Mouse (Mus musculus): Measurements from ENCODE around the gene Hsd17b14.

Gene Hsd17b14

GRCm38 (mm10) chr7:45529461-45529860 is 25.2 kb upstream of the Hsd17b14 start:
- DNase-seq (ENCODE audit: low read depth, low spot score), result no peak

DNA sequence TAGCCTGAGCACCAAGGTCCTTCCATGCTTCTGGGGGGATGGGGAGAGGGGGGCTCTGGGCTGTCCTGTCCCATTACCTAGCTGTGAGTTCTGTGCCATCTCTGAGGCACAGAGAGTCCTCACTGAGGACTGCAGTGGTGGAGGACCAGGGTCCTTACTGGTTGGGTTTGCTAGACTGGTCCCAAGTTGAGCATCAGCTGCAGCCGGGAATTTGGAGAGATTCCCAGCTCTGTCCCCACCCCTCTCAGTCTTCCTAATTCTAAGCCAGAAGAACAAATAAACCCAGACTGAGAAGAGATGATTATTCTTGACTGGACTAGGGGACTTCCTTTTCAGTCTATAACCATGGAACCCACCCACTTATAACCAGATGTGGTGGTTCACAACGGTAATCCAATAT is 24.1 kb upstream of the Hsd17b14 start:
- DNase-seq (ENCODE audit: low read depth, low spot score), result no peak

- no peak for DNase-seq (ENCODE audit: low read depth, low spot score)
Measured at GRCm38 (mm10) chr7:45535676-45536075, 19.0 kb upstream of the Hsd17b14 start.

DNA sequence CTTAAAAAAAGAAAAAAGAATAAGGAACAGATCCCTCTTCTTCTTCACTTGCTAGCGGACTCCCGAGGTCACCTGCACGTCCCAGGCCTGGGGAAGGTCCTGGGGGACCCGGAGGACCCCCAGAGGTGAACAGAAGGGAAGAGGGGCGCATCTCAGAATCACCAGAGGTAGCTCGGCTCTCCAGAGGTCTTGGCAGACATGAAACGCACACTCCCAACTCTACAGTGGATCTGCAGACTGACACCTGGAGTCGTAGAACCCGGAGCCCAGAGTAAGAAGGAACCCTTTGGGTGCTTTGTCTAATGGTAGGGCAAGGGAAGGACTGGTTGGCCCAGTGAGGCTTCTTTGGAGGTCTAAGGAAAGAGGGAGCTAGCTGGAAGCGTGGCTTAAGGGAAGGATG is 17.1 kb upstream of the Hsd17b14 start:
- DNase-seq (ENCODE audit: low read depth, low spot score), result no peak

- peak; percentile 53 for DNase-seq (ENCODE audit: low read depth, low spot score)
Measured at GRCm38 (mm10) chr7:45538163-45539041, 16.3 kb upstream of the Hsd17b14 start.

DNA sequence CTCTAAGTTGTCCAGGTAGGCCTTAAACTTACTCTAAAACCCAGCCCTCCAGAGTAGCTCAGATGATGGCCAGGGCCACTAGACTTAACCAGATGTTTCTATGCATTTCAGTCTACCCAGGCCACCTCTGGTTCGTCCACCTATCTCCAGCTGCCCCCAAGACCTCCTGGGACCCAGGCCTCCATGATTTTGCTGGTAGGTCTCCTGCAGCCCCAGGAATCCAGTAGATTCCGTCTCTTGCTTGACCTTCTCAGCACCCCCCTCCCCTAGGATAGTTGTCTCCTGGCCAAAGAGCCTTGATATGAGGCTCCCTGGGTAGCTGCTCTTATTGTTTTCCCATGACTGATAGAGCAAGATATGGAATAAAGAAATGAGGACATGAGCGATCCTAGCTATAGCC is 15.6 kb upstream of the Hsd17b14 start:
- no peak for DNase-seq (ENCODE audit: low read depth, low spot score)

GRCm38 (mm10) chr7:45540213-45540612 is 14.5 kb upstream of the Hsd17b14 start:
- DNase-seq (ENCODE audit: low read depth, low spot score), result no peak

DNA sequence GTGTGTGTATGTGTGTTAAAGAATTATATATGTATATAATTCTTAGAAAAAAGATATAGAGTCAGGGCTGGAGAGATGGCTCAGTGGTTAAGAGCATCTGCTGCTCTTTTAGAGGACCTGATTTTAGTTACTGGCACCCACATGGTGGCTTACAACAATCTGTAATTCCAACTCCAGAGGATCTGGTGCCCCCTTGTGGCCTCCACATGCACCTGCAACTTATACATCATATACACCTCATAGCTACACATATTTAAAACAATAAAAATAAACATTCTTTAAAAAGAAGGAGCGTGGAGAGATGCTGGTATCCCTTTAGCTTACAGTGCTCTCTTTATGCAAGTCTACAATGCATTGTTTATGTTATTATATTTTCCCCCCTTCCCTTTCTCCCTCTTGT is 10.2 kb upstream of the Hsd17b14 start:
- no peak for DNase-seq (ENCODE audit: low read depth, low spot score)

DNA sequence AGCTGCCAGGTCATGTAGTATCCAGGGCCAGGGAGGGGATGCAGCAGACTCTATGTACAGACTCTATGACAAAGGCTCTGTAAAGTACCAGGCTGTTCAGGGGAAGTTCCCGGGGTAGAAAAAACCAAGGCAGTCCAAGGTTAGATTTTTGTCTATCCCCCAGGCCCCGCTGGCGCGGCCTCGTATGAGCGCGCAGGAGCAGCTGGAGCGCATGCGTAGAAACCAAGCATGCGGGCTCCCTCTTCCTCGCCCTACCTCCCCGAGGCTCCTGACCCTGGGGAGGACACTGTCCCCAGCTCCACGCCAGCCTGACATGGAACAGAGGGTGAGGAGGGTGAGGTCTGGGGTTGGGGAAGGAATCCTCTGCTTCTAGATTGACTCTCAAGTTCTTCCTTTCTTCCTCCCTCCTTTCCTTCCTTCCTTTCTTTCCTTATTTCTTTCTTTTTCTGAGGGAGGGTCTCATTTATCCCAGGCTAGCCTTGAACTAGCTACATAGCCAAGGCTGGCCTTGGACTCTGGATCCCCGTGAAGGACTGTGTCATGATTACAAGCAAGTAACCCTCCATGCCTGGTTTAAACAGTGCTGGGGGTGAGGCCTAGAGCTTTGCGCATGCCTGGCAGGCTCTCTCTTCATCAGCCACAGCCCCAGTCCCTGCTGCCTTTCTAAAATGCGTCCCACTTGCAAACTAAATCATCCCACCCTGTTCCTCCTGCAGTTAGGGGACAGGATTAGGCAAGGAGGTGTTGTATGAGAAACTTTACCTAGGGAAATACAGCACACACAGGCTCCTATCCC is 4.9 kb upstream of the Hsd17b14 start:
- DNase-seq (ENCODE audit: low read depth, low spot score), result no peak

DNA sequence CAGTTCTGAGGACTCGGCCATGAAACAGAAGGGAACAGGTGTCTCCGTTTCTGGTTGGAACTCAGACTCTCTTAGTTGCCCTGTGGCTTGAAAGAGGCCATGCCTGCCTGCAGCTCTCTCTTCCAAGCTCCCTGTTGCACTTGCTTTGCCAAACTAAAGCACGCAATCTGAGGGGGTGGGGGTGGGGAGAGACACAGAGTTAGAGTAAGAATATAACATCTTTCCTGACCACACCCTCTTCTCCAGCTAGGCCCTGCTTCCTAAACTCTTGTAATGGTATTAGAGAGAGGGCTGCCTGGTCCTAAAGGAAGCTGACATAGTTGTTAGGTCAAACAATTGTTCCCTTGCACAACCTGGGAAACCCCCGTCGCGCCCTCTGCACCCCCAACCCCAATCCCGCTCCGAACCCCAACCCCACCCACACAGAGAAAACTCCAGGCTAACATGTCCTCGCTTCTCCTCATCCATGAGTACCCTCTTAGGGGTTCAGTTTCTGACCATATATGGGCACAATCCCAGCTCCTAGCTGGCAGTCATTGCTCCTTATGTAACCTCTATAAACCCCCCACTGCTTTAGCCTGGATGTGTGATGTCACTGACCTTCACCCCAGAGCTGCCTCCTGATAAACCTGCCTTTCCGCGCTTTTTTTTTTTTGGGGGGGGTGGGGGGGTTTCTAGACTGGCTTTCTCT is 3.7 kb upstream of the Hsd17b14 start:
- no peak for DNase-seq (ENCODE audit: low read depth, low spot score)

DNA sequence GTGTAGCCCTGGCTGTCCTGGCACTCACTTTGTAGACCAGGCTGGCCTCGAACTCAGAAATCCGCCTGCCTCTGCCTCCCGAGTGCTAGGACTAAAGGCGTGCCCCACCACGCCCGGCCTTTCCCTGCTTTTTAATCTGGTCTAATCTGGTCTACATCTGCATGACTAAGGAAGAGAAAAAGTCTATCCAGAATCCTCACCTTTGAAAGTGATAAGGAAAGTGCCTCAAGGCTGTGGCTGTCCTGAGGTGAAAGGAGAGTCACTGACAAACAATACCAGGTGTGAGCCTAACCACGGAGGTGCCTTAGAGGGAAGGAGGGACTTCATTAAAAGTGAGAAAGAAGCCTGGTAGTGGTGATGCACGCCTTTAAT is 3.2 kb upstream of the Hsd17b14 start:
- no peak for DNase-seq (ENCODE audit: low read depth, low spot score)

DNA sequence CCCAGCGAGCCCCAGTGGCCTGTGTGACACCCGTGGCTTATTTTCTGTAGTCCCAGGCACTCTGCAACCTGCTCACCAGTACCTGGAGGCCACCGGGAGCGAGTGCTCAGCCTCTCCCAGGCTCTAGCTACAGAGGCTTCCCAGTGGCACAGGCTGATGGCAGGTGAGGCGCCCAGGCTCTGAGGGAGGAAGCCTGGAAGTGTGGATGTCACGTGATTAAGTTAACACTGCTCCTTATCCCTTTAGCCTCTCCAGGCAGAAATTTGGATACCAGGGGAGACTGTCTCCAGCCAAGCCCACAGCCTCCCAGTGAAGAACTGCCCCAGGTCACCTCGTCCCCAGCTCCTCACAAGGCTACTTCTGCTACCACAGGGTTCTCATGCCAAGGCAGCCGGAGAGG is 1.2 kb upstream of the Hsd17b14 start:
- no peak for DNase-seq (ENCODE audit: low read depth, low spot score)

DNA sequence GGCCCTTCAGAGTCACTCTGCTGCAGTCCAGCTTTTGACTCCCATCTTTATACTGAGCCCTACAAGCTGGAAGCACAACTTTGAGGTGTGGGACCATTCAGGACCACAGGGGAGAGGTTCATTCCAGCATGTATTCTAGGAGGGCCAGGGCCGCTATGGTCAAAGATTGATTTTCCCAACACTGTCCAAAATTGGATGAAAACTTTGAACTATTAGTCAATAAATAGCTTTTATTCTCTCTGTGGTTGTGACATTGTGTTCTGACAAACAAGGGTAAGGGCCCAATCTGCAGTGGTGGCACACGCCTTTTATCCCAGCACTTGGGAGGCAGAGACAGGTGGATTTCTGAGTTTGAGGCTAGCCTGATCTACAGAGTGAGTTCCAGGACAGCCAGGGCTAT is 703 bp upstream of the Hsd17b14 start:
- DNase-seq (ENCODE audit: low read depth, low spot score), result no peak

DNA sequence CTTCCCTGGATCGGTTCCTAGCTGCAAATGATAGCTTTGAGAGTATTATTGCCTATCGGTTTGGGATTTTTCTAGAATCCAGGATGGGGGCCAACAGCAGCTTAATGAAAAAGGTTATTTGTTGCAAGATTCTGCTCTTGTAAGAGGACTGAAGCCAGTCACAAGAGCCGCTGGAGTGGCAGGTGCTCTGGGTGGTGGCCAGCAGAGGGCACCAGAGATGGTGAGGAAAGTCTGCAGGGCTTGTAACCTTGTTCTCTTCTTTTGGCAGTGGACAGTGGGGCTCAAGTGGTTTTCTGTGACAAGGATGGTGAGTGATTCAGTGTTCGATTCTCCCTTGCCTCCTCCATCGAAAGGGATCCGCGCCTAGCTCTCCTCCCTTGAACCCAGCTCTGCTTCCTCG is 1.1 kb downstream of the Hsd17b14 start:
- DNase-seq (ENCODE audit: low read depth, low spot score), result no peak

- no peak for DNase-seq (ENCODE audit: low read depth, low spot score)
Measured at GRCm38 (mm10) chr7:45558907-45559306, 4.2 kb downstream of the Hsd17b14 start.

- no peak for DNase-seq (ENCODE audit: low read depth, low spot score)
Measured at GRCm38 (mm10) chr7:45560241-45560640, 5.5 kb downstream of the Hsd17b14 start.

DNA sequence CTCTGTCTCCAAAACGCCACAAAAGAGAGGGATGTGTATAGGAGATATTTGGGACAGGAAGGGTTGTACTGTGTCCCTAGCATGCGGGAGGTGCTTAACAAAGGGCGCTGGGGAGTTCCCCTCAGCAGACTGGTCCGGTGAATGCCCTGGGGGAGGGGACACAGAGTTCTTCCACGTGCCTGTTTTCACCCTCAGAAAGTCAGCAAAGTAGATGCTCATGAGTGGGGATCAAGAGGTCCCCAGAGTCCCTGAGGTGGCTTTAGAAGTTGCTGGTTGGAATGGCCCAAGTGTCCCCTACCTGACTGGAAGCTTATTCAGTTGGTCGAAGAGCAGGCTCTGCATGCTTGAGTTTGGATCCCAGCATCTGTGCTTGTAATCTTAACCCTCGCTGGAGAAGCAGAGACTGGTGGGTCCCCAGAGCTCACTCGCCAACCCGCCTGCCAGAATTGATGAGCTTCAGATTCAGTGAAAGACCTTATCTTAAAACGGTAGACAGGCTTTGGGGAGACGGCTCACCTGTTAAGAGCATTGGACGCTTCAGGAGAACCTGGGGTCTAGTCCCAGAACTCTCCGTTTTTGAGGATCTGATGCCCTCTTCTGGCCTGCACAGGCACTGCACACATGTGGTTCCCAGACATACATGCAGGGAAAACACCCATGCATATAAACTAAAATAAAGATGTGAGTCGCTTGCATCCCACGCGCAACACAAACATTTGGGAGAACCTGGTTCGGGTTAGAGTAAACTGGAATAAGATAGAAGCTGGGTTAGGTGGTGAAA is 6.3 kb downstream of the Hsd17b14 start:
- DNase-seq (ENCODE audit: low read depth, low spot score), result no peak

DNA sequence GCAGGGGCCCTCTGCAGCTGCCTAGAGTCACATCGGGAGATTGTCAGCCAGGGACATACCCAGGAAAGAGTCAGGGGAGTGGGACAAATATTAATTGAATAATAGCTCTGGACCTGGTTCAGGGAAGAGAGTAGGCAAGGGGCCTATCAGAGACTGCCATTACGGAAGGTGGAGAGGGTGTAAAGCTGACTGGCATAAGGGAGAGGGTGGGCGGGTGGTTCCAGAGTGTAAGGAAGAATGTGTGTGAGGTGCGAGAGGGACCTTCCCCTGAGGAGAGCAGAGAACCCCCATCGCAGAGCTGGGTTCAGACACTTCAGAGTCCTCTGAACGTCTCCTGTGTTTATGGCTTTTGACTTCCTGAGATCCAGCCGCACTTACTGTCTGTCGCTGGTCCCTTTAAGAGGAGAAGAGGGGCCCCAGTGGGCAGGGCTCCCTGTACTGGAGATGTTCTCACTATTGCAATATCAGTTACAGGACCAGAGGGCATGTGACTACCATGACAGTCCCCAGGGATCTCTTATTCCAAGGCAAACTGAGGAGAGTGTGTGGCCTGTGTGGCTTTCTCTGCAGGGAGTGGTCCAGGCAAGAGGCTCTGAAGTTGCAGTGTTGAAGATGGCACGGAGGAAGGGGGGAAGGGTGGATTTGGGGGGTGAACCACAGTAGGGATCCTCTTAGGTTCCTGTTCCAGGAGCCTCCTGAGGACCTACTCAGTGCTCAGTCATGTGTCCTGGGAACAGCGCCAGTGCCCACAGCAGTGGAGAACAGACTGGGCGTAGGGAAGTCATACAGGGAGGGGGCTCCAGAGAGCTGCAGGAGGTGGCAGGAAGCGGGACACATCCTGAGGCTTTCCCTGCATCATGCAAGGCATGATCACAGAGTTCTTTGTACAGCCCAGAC is 7.2 kb downstream of the Hsd17b14 start:
- no peak for DNase-seq (ENCODE audit: low read depth, low spot score)

GRCm38 (mm10) chr7:45564811-45565210 is 10.1 kb downstream of the Hsd17b14 start:
- DNase-seq (ENCODE audit: low read depth, low spot score), result no peak

DNA sequence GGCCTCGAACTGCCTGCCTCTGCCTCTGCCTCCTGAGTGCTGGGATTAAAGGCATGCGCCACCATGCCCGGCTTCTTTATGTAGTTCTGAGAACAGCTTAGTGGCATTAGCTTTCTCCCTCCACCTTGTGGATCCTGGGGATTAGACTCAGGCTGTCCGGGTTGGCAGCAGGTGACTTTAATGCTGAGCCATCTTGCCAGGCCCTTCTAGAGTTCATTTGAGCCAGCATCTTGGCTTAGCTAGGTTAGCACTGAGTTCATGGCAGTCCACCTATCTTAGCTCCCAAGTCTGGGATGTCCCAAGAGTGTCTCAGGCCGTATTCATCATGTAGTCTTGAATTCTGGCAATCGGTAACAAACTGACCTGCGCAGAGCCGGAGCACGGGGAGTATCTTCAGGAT is 10.8 kb downstream of the Hsd17b14 start:
- no peak for DNase-seq (ENCODE audit: low read depth, low spot score)

All from retina, adult 2 months (tissue).